Mouse (Mus musculus) embryonic facial prominence, embryonic 11.5 days (tissue): Measurements from ENCODE around the gene Yy1. TPM values are rescaled to one million over a fixed set of nuclear protein-coding genes. Genes with fewer than 3 reads are reported as not detected.

Source experiments
- ATAC-seq: fragments of 200-750 bp; cut with Nextera tagmentation; replicated peaks from 2 replicates; pipeline ENCODE4 v1.8.0; 2017; ENCODE audit warnings: low read depth; ENCODE audit not compliant: insufficient number of reproducible peaks, low FRiP score, low TSS enrichment
- DNase-seq: peaks from one replicate; pipeline ENCODE4 v3.0.0-alpha.2; 2015; ENCODE audit warnings: low spot score
- H3K27ac ChIP-seq: fragments of 300-500 bp; sonication (generic); replicated peaks from 2 replicates; pipeline ENCODE4 v1.5.1; 2014; ENCODE audit warnings: mild to moderate bottlenecking, low read depth, low read length, control low read depth
- H3K27me3 ChIP-seq: fragments of 300-500 bp; sonication (generic); 2 replicates; pipeline ENCODE4 v1.6.1; 2014; ENCODE audit warnings: mild to moderate bottlenecking, low read length, moderate library complexity, mixed read lengths; ENCODE audit not compliant: control insufficient read depth, insufficient read depth
- H3K36me3 ChIP-seq: fragments of 300-500 bp; sonication (generic); replicated peaks from 2 replicates; pipeline ENCODE4 v1.6.1; 2014; ENCODE audit warnings: low read depth, mild to moderate bottlenecking, low read length, moderate library complexity, mixed read lengths; ENCODE audit not compliant: control insufficient read depth, insufficient read depth
- H3K4me1 ChIP-seq: fragments of 300-500 bp; sonication (generic); 2 replicates; pipeline ENCODE4 v1.6.1; 2014; ENCODE audit warnings: low read length, mixed read lengths; ENCODE audit not compliant: control insufficient read depth, insufficient read depth
- H3K4me2 ChIP-seq: fragments of 300-500 bp; sonication (generic); 2 replicates; pipeline ENCODE4 v1.6.1; 2014; ENCODE audit warnings: low read depth, mild to moderate bottlenecking, control low read depth, low read length, moderate library complexity
- H3K4me3 ChIP-seq: fragments of 300-500 bp; sonication (generic); 2 replicates; pipeline ENCODE4 v1.5.1; 2014; ENCODE audit warnings: low read depth, low read length, control low read depth
- H3K9ac ChIP-seq: fragments of 300-500 bp; sonication (generic); replicated peaks from 2 replicates; pipeline ENCODE4 v1.6.1; 2014; ENCODE audit warnings: mild to moderate bottlenecking, control low read depth, low read length
- H3K9me3 ChIP-seq: fragments of 300-500 bp; sonication (generic); replicated peaks from 2 replicates; pipeline ENCODE4 v1.6.1; 2016; ENCODE audit warnings: mild to moderate bottlenecking, low read length, inconsistent platforms, mixed read lengths; ENCODE audit not compliant: control insufficient read depth
- WGBS: fragments of 180-500 bp; shearing (Covaris S2); extraction: QIAGEN DNeasy Blood & Tissue Kit; methylation state at CpG from one replicate; pipeline ENCODE4 v1.1.7; 2014; 5-methylcytosine and 5-hydroxymethylcytosine counted together
- polyA plus RNA-seq: library from polyadenylated mRNA; unstranded; fragments of >200 nt; fragmentation: Nextera tagmentation; extraction: Ambion mirVana; gene quantifications from 2 replicates; pipeline ENCODE4 v1.2.1, GENCODE M21; 2014

The Yy1 gene
- polyA plus RNA-seq, 1 experiment from 2014 or later, result 19.3 TPM

DNA sequence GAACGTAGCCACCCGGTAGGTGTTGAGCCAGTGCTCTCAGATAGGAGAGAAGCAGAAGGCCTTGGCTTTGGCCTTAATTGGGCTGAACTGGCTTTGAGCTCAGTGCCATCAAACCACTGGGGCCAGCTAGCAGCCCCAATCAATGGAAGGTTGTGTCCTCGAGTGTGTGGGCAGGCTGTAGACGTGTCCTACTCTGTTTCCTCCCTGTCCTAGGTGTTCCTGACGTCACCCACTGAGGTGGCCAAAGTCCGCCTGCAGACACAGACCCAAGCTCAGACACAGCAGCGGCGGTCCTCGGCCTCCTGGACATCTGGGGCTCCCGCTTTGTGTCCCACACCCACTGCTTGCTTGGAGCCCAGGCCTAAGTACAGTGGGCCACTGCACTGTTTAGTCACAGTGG lies 62.3 kb downstream of the Yy1 start:
- 87% methylated on average over 10 of the region's 10 CpGs for WGBS
- H3K36me3 ChIP-seq, result no peaks in the 10 kb centered on the region
- no peak for DNase-seq
- ATAC-seq, result no peak
- no peak overlapping the region for H3K27ac ChIP-seq
- H3K9me3 ChIP-seq, result no peaks in the 10 kb centered on the region
- no peak overlapping the region for H3K9ac ChIP-seq
- no peaks in the 10 kb centered on the region for H3K27me3 ChIP-seq
- no peak overlapping the region for H3K4me3 ChIP-seq
- no peak overlapping the region for H3K4me2 ChIP-seq
- H3K4me1 ChIP-seq, result no peaks in the 10 kb centered on the region

DNA sequence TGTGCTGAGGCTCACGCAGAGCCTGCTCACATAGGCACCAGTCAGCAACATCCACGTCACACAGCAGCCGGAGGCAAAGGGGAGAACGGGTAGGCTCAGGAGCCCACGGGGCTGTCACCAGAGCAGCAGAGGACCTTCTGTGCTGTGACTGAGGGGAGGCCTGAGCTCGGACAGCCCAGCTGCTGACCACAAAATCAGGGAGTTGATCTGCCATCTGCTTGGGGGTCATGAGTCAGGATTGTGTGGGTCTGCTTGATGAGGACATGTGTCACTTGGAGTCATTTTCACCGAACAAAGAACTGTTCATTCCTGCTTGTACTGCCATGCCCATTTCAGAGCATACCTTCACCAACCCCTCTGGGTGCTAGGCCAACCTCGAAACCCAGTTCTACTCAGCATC lies 63.4 kb downstream of the Yy1 start:
- no peak overlapping the region for H3K4me2 ChIP-seq
- H3K27me3 ChIP-seq, result no peaks in the 10 kb centered on the region
- H3K4me3 ChIP-seq, result no peak overlapping the region
- ATAC-seq, result no peak
- 87% methylated on average over 8 of the region's 8 CpGs for WGBS
- no peaks in the 10 kb centered on the region for H3K9me3 ChIP-seq
- DNase-seq, result no peak
- H3K27ac ChIP-seq, result no peak overlapping the region
- H3K36me3 ChIP-seq, result peaks cover 3% of the 10 kb centered on the region; the same call in 1 of the 2 replicates
- no peaks in the 10 kb centered on the region for H3K4me1 ChIP-seq
- no peak overlapping the region for H3K9ac ChIP-seq

DNA sequence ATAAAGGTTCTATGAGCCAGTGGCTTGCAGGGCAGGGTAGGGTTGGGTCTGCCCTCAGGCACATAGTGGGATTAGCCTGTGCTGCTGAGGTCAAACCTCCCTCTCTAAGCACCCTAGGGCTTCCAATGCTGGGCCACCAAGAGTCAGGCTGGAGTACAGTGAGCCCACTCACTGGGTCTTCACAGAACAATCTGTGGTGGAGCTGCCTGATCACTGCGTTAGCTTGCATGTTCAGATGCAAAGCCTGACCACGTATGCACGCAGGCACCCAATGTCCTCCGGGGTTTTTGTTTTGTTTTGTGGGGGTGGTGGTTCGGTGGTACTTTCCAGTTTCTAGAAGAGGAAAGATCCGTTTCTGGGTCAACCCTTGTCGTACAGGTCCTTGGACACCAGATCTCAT lies 64.3 kb downstream of the Yy1 start:
- WGBS, result 87% methylated on average over 7 of the region's 7 CpGs
- Histone ChIP-seq H3K27ac (no peak overlapping the region), H3K4me2 (no peak overlapping the region), H3K4me1 (no peaks in the 10 kb centered on the region), H3K27me3 (no peaks in the 10 kb centered on the region), H3K9ac (no peak overlapping the region), H3K9me3 (no peaks in the 10 kb centered on the region), H3K36me3 (peaks cover 3% of the 10 kb centered on the region; the same call in 1 of the 2 replicates), H3K4me3 (no peak overlapping the region)
- ATAC-seq (no peak), DNase-seq (no peak)

DNA sequence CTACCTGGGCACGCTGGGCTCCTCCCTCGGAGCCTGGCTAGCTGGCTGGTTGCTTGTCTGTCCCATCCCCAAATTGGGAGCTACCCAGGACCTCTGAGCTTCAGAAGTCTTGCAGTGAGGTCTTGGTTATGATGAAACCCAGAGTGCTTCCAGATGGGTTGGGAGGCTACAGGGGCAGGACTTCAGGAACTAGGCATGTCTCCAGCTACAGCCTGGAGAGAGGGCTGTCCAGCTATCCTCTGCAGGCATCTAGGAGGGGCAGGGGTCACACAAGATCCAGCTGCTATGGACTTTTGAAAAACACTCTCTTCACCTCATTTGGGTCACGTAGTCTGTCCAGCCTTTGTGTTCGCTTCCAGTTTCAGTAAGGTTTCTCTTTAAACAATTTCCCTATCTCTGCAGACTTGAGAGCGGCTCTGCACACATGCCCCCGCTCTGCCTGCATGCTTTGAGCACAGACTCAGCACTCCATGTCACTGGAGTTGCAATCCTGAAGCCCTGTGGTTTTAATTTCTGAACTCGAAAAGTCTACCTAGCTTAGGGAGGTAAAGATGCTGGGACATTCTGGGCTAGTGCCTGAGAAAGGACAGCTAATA lies 64.9 kb downstream of the Yy1 start:
- no peak overlapping the region for H3K4me3 ChIP-seq
- H3K36me3 ChIP-seq, result peaks cover 3% of the 10 kb centered on the region
- no peaks in the 10 kb centered on the region for H3K4me1 ChIP-seq
- 73% methylated on average over 7 of the region's 7 CpGs for WGBS
- no peak overlapping the region for H3K9ac ChIP-seq
- no peaks in the 10 kb centered on the region for H3K9me3 ChIP-seq
- H3K27me3 ChIP-seq, result no peaks in the 10 kb centered on the region
- no peak overlapping the region for H3K27ac ChIP-seq
- H3K4me2 ChIP-seq, result no peak overlapping the region
- DNase-seq (peak; percentile 9), ATAC-seq (no peak)

DNA sequence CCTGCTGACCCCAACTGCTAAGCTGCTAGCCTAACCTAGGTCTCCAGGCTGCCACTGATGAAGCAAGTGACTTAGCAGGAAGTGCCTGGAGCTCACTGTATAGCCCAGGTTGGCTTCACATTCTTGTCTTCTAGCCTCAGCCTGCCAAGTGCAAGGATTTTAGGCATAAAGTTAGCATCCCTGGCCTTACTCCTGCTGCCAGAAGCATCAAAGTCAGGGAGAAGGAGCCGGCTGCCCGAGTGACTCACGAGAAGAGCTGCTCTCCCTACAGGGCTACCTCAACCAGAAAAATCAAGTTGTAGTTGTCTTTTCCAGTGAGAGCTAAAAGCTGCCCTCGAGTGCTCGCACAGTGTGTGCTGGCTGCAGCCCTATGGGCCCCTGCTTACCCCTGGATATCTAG lies 65.7 kb downstream of the Yy1 start:
- Histone ChIP-seq H3K27ac (no peak overlapping the region), H3K4me2 (no peak overlapping the region), H3K36me3 (peaks cover 3% of the 10 kb centered on the region), H3K27me3 (no peaks in the 10 kb centered on the region), H3K4me3 (no peak overlapping the region), H3K9ac (no peak overlapping the region), H3K9me3 (no peaks in the 10 kb centered on the region), H3K4me1 (no peaks in the 10 kb centered on the region)
- no peak for ATAC-seq
- WGBS, result 84% methylated on average over 5 of the region's 5 CpGs
- no peak for DNase-seq

DNA sequence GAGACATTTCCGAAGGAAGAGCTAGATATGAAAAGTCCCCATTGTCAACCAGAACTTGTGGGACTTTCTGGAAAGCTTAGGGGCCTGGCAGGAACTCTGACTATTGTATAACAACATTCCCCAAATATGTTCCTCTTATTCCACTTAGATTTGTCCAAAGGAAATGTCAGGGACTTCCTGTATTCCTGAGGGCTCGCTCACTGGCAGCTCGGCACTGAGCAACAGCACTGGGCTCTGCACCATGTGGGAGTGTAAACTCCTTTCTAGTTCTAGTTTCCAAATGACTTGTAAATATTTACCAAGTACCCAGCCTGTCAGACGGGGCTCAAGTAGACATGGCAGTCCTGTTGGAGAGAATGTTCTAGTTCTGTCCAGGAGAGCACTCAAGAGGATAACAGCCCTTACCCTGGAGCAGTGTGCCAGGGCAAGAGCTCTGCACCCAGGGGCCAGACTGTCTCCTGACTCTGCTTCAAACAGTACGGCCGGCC lies 72.3 kb downstream of the Yy1 start:
- no peak overlapping the region for H3K9ac ChIP-seq
- 88% methylated on average over 6 of the region's 6 CpGs for WGBS
- peaks cover 14% of the 10 kb centered on the region for H3K36me3 ChIP-seq
- no peaks in the 10 kb centered on the region for H3K4me1 ChIP-seq
- DNase-seq, result no peak
- no peaks in the 10 kb centered on the region for H3K27me3 ChIP-seq
- H3K27ac ChIP-seq, result no peak overlapping the region
- no peak overlapping the region for H3K4me2 ChIP-seq
- no peak for ATAC-seq
- no peak overlapping the region for H3K4me3 ChIP-seq
- H3K9me3 ChIP-seq, result no peaks in the 10 kb centered on the region

DNA sequence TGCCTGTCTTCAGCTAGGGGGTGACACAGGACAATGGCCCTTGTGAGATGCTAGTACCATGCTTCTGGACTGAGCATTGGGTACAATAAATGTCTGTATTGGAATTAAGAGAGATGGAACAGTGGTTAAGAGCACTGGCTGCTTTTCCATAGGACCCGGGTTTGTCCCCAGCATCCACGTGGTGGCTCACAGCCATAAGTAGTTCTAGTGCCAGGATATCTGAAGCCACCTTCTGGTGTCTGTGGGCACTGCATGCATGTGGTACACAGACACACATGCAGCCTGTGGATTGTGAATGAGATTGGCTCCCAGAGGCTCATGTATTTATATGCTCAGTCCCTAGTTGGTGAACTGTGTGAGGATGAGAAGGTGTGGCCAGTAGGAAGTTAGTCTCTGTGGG lies 76.8 kb downstream of the Yy1 start:
- ATAC-seq, result no peak
- H3K4me3 ChIP-seq, result no peak overlapping the region
- 78% methylated on average over 2 of the region's 2 CpGs for WGBS
- no peaks in the 10 kb centered on the region for H3K4me1 ChIP-seq
- no peaks in the 10 kb centered on the region for H3K27me3 ChIP-seq
- H3K27ac ChIP-seq, result no peak overlapping the region
- H3K4me2 ChIP-seq, result no peak overlapping the region
- H3K36me3 ChIP-seq, result peaks cover 7% of the 10 kb centered on the region
- DNase-seq, result peak; percentile 14
- H3K9ac ChIP-seq, result no peak overlapping the region
- no peaks in the 10 kb centered on the region for H3K9me3 ChIP-seq
